Mouse (Mus musculus): ENCODE measurements around the gene Kndc1.

The Kndc1 gene

GRCm38 (mm10) chr7:139905261-139905660 lies 10.8 kb downstream of the Kndc1 start:
- no peak for DNase-seq (ENCODE audit: low spot score in 2 of 2)

GRCm38 (mm10) chr7:139905661-139906060 lies 11.2 kb downstream of the Kndc1 start:
- peak; percentile 7 to 17 for DNase-seq (ENCODE audit: low spot score in 2 of 2)

GRCm38 (mm10) chr7:139908176-139908575 lies 13.7 kb downstream of the Kndc1 start:
- no peak for DNase-seq (ENCODE audit: low spot score in 2 of 2)

GRCm38 (mm10) chr7:139909469-139909868 lies 15.0 kb downstream of the Kndc1 start:
- no peak for DNase-seq (ENCODE audit: low spot score in 2 of 2)

- DNase-seq (ENCODE audit: low spot score in 2 of 2), result no peak
Measured at GRCm38 (mm10) chr7:139910204-139910835, 15.8 kb downstream of the Kndc1 start.

GRCm38 (mm10) chr7:139914141-139915047 lies 19.9 kb downstream of the Kndc1 start:
- DNase-seq (ENCODE audit: low spot score in 2 of 2), result no peak

- no peak for DNase-seq (ENCODE audit: low spot score in 2 of 2)
Measured at GRCm38 (mm10) chr7:139915646-139916257, 21.3 kb downstream of the Kndc1 start.

GRCm38 (mm10) chr7:139916345-139916744 lies 21.8 kb downstream of the Kndc1 start:
- DNase-seq (ENCODE audit: low spot score in 2 of 2), result no peak

GRCm38 (mm10) chr7:139918262-139918661 lies 23.8 kb downstream of the Kndc1 start:
- DNase-seq (ENCODE audit: low spot score in 2 of 2), result no peak

GRCm38 (mm10) chr7:139930732-139931131 lies 36.2 kb downstream of the Kndc1 start:
- DNase-seq (ENCODE audit: low spot score in 2 of 2), result peak in 1 of 2 experiments; percentile 30

GRCm38 (mm10) chr7:139936705-139937104 lies 42.2 kb downstream of the Kndc1 start:
- DNase-seq (ENCODE audit: low spot score in 2 of 2), result no peak

- no peak for DNase-seq (ENCODE audit: low spot score in 2 of 2)
Measured at GRCm38 (mm10) chr7:139937138-139937537, 42.6 kb downstream of the Kndc1 start.

GRCm38 (mm10) chr7:139937810-139938209 lies 43.3 kb downstream of the Kndc1 start:
- DNase-seq (ENCODE audit: low spot score in 2 of 2), result no peak

GRCm38 (mm10) chr7:139940476-139941209 lies 46.1 kb downstream of the Kndc1 start:
- no peak for DNase-seq (ENCODE audit: low spot score in 2 of 2)

- no peak for DNase-seq (ENCODE audit: low spot score in 2 of 2)
Measured at GRCm38 (mm10) chr7:139943674-139944281, 49.3 kb downstream of the Kndc1 start, which contains the start of gene Utf1. TSS of gene Utf1 (plus strand) at chr7:139943789.

GRCm38 (mm10) chr7:139944291-139945240 lies 50.1 kb downstream of the Kndc1 start:
- no peak for DNase-seq (ENCODE audit: low spot score in 2 of 2)

- no peak for DNase-seq (ENCODE audit: low spot score in 2 of 2)
Measured at GRCm38 (mm10) chr7:139945516-139945915, 51.0 kb downstream of the Kndc1 start.

- no peak for DNase-seq (ENCODE audit: low spot score in 2 of 2)
Measured at GRCm38 (mm10) chr7:139946032-139946431, 51.5 kb downstream of the Kndc1 start.

GRCm38 (mm10) chr7:139949893-139950282 lies 55.4 kb downstream of the Kndc1 start:
- DNase-seq (ENCODE audit: low spot score in 2 of 2), result peak; percentile 39 to 44
